Mouse (Mus musculus): ENCODE data around the gene Pde4dip. TPM values are rescaled to one million over a fixed set of nuclear protein-coding genes. Genes with fewer than 3 reads are reported as not detected.

Gene Pde4dip
- polyA plus RNA-seq, 1 experiment, result 134 TPM

GRCm38 (mm10) chr3:97869730-97870129 lies 18.8 kb downstream of the Pde4dip start:
- Histone ChIP-seq H3ac (ENCODE audit: control insufficient read depth, insufficient read length) (no peak overlapping the region), H3K36me3 (ENCODE audit: control insufficient read depth, insufficient read depth) (no peaks in the 10 kb centered on the region), H3K4me3 (no peak overlapping the region), H3K79me2 (ENCODE audit: control insufficient read depth, insufficient read depth) (peaks cover 14% of the 10 kb centered on the region), H3K27me3 (ENCODE audit: control insufficient read depth, insufficient read depth, insufficient read length) (no peaks in the 10 kb centered on the region), H3K4me2 (ENCODE audit: low read depth) (peak overlapping the region; percentile 33)
- TF ChIP-seq POLR2AphosphoS2 (IDR thresholded peaks at IDR 0.05; ENCODE audit: insufficient read length, low read depth), result no peak
- TF ChIP-seq TCF12 (IDR thresholded peaks at IDR 0.05; ENCODE audit: insufficient read depth, poor library complexity, severe bottlenecking), result peak; percentile 39
- peak in 2 of 3 experiments; percentile 32 to 72 for TF ChIP-seq MYOD1 (IDR thresholded peaks at IDR 0.05; ENCODE audit: control insufficient read depth in 1 of 3, insufficient read length in 2 of 3, low read depth in 2 of 3)
- no peak for TF ChIP-seq POLR2A (IDR thresholded peaks at IDR 0.05; ENCODE audit: insufficient read length, low read depth)
- peak in 2 of 3 experiments; percentile 8 to 54 for TF ChIP-seq MYOG (IDR thresholded peaks at IDR 0.05; ENCODE audit: control insufficient read depth in 1 of 3, insufficient read depth in 1 of 3, insufficient read length in 2 of 3, low read depth in 2 of 3)
- no peak for TF ChIP-seq E2F4 (IDR thresholded peaks at IDR 0.05; ENCODE audit: insufficient read depth)
- TF ChIP-seq CEBPB (IDR thresholded peaks at IDR 0.05; ENCODE audit: insufficient read depth, poor library complexity, severe bottlenecking), result no peak

GRCm38 (mm10) chr3:97868733-97869132 lies 19.8 kb downstream of the Pde4dip start:
- no peak for TF ChIP-seq POLR2AphosphoS2 (IDR thresholded peaks at IDR 0.05; ENCODE audit: insufficient read length, low read depth)
- no peak for TF ChIP-seq MAX (IDR thresholded peaks at IDR 0.05; ENCODE audit: low read depth)
- TF ChIP-seq CEBPB (IDR thresholded peaks at IDR 0.05; ENCODE audit: insufficient read depth, poor library complexity, severe bottlenecking), result no peak
- TF ChIP-seq USF1 (IDR thresholded peaks at IDR 0.05; ENCODE audit: low read depth), result no peak
- H3K79me2 ChIP-seq (ENCODE audit: control insufficient read depth, insufficient read depth), result peaks cover 14% of the 10 kb centered on the region
- no peak overlapping the region for H3ac ChIP-seq (ENCODE audit: control insufficient read depth, insufficient read length)
- no peak overlapping the region for H3K4me3 ChIP-seq
- no peaks in the 10 kb centered on the region for H3K36me3 ChIP-seq (ENCODE audit: control insufficient read depth, insufficient read depth)
- H3K4me2 ChIP-seq (ENCODE audit: low read depth), result peak overlapping the region; percentile 33
- H3K27me3 ChIP-seq (ENCODE audit: control insufficient read depth, insufficient read depth, insufficient read length), result no peaks in the 10 kb centered on the region

GRCm38 (mm10) chr3:97868024-97868689 lies 20.4 kb downstream of the Pde4dip start:
- Histone ChIP-seq H3K4me3 (peak overlapping the region; percentile 64), H3K27me3 (ENCODE audit: control insufficient read depth, insufficient read depth, insufficient read length) (no peaks in the 10 kb centered on the region), H3K36me3 (ENCODE audit: control insufficient read depth, insufficient read depth) (no peaks in the 10 kb centered on the region), H3K79me2 (ENCODE audit: control insufficient read depth, insufficient read depth) (peaks cover 14% of the 10 kb centered on the region), H3ac (ENCODE audit: control insufficient read depth, insufficient read length) (peak overlapping the region; percentile 12), H3K4me2 (ENCODE audit: low read depth) (peak overlapping the region; percentile 93)
- no peak for TF ChIP-seq SRF (IDR thresholded peaks at IDR 0.05; ENCODE audit: control insufficient read depth, insufficient read length, low read depth)
- no peak for TF ChIP-seq CEBPB (IDR thresholded peaks at IDR 0.05; ENCODE audit: insufficient read depth, poor library complexity, severe bottlenecking)
- TF ChIP-seq USF1 (IDR thresholded peaks at IDR 0.05; ENCODE audit: low read depth), result no peak
- peak; percentile 96 for TF ChIP-seq POLR2AphosphoS2 (IDR thresholded peaks at IDR 0.05; ENCODE audit: insufficient read length, low read depth)
- TF ChIP-seq POLR2A (IDR thresholded peaks at IDR 0.05; ENCODE audit: insufficient read length, low read depth), result peak; percentile 97
- no peak for TF ChIP-seq E2F4 (IDR thresholded peaks at IDR 0.05; ENCODE audit: insufficient read depth)
- TF ChIP-seq MYOD1 (IDR thresholded peaks at IDR 0.05; ENCODE audit: control insufficient read depth in 1 of 3, insufficient read length in 2 of 3, low read depth in 2 of 3), result peak in 2 of 3 experiments; percentile 52 to 92
- TF ChIP-seq TCF3 (IDR thresholded peaks at IDR 0.05; ENCODE audit: insufficient read length, low read depth), result peak; percentile 48
- no peak for TF ChIP-seq TCF12 (IDR thresholded peaks at IDR 0.05; ENCODE audit: insufficient read depth, poor library complexity, severe bottlenecking)
- peak in 2 of 3 experiments; percentile 82 to 95 for TF ChIP-seq MYOG (IDR thresholded peaks at IDR 0.05; ENCODE audit: control insufficient read depth in 1 of 3, insufficient read depth in 1 of 3, insufficient read length in 2 of 3, low read depth in 2 of 3)
- no peak for TF ChIP-seq REST (IDR thresholded peaks at IDR 0.05; ENCODE audit: insufficient read depth, insufficient read length)
- no peak for TF ChIP-seq MAX (IDR thresholded peaks at IDR 0.05; ENCODE audit: low read depth)

- Histone ChIP-seq H3K36me3 (ENCODE audit: control insufficient read depth, insufficient read depth) (no peaks in the 10 kb centered on the region), H3K79me2 (ENCODE audit: control insufficient read depth, insufficient read depth) (peaks cover 14% of the 10 kb centered on the region), H3K4me3 (peak overlapping the region; percentile 64), H3K4me2 (ENCODE audit: low read depth) (peak overlapping the region; percentile 93), H3K27me3 (ENCODE audit: control insufficient read depth, insufficient read depth, insufficient read length) (no peaks in the 10 kb centered on the region), H3ac (ENCODE audit: control insufficient read depth, insufficient read length) (peak overlapping the region; percentile 12)
- TF ChIP-seq POLR2A (IDR thresholded peaks at IDR 0.05; ENCODE audit: insufficient read length, low read depth), result no peak
- TF ChIP-seq MAX (IDR thresholded peaks at IDR 0.05; ENCODE audit: low read depth), result no peak
- no peak for TF ChIP-seq SRF (IDR thresholded peaks at IDR 0.05; ENCODE audit: control insufficient read depth, insufficient read length, low read depth)
- TF ChIP-seq MYOD1 (IDR thresholded peaks at IDR 0.05; ENCODE audit: control insufficient read depth in 1 of 3, insufficient read length in 2 of 3, low read depth in 2 of 3), result no peak
- no peak for TF ChIP-seq REST (IDR thresholded peaks at IDR 0.05; ENCODE audit: insufficient read depth, insufficient read length)
- no peak for TF ChIP-seq USF1 (IDR thresholded peaks at IDR 0.05; ENCODE audit: low read depth)
- TF ChIP-seq MYOG (IDR thresholded peaks at IDR 0.05; ENCODE audit: control insufficient read depth in 1 of 3, insufficient read depth in 1 of 3, insufficient read length in 2 of 3, low read depth in 2 of 3), result no peak
- no peak for TF ChIP-seq CEBPB (IDR thresholded peaks at IDR 0.05; ENCODE audit: insufficient read depth, poor library complexity, severe bottlenecking)
- TF ChIP-seq TCF3 (IDR thresholded peaks at IDR 0.05; ENCODE audit: insufficient read length, low read depth), result no peak
- TF ChIP-seq TCF12 (IDR thresholded peaks at IDR 0.05; ENCODE audit: insufficient read depth, poor library complexity, severe bottlenecking), result no peak
- TF ChIP-seq E2F4 (IDR thresholded peaks at IDR 0.05; ENCODE audit: insufficient read depth), result no peak
- TF ChIP-seq POLR2AphosphoS2 (IDR thresholded peaks at IDR 0.05; ENCODE audit: insufficient read length, low read depth), result no peak
Observed at GRCm38 (mm10) chr3:97867221-97868023, 21.1 kb downstream of the Pde4dip start.

Measured in myocyte (in vitro differentiated cells).